Mouse (Mus musculus): Measurements from ENCODE around the gene Gm3285. TPM values are rescaled to one million over a fixed set of nuclear protein-coding genes. Genes with fewer than 3 reads are reported as not detected.

The Gm3285 gene
- 2.4 and 3.3 TPM in 2 replicates for polyA plus RNA-seq (2015; fragmentation: Nextera tagmentation; extraction: Ambion mirVana)

- no peaks in the 10 kb centered on the region for H3K9me3 ChIP-seq (replicated peaks)
- H3K27me3 ChIP-seq: no peaks in the 10 kb centered on the region
- H3K9ac ChIP-seq: no peak within 1 kb of the TSS
- no peak within 1 kb of the TSS for H3K4me3 ChIP-seq (replicated peaks)
- no peak within 1 kb of the TSS for H3K4me2 ChIP-seq (replicated peaks)
- WGBS: 49% methylated on average over 7 of the region's 7 CpGs
- no peak within 1 kb of the TSS for H3K27ac ChIP-seq (replicated peaks)
- no peak for ATAC-seq (ENCODE audit: insufficient number of reproducible peaks, low FRiP score, low TSS enrichment, low read depth)
- H3K36me3 ChIP-seq: no peaks in the 10 kb centered on the region
- 0 out of 2 replicates have a peak, but pooled peaks cover 6% of the 10 kb centered on the region for H3K4me1 ChIP-seq
Observed at GRCm38 (mm10) chr10:77861675-77862074, at the start of gene Gm3285. Gene Gm3285 (plus strand): TSS chr10:77861975.

- WGBS: 48% methylated on average over 3 of the region's 4 CpGs
- Histone ChIP-seq H3K4me2 (replicated peaks) (no peak within 1 kb of the TSS), H3K27me3 (no peaks in the 10 kb centered on the region), H3K9ac (no peak within 1 kb of the TSS), H3K4me1 (no peaks in the 10 kb centered on the region), H3K4me3 (replicated peaks) (no peak within 1 kb of the TSS), H3K27ac (replicated peaks) (no peak within 1 kb of the TSS), H3K9me3 (replicated peaks) (no peaks in the 10 kb centered on the region), H3K36me3 (no peaks in the 10 kb centered on the region)
- no peak for ATAC-seq (ENCODE audit: insufficient number of reproducible peaks, low FRiP score, low TSS enrichment, low read depth)
Observed at GRCm38 (mm10) chr10:77814382-77814781, 47.4 kb upstream of the Gm3285 start, which contains the start of gene Gm2696. Gene Gm2696 (plus strand): TSS chr10:77814682.

DNA sequence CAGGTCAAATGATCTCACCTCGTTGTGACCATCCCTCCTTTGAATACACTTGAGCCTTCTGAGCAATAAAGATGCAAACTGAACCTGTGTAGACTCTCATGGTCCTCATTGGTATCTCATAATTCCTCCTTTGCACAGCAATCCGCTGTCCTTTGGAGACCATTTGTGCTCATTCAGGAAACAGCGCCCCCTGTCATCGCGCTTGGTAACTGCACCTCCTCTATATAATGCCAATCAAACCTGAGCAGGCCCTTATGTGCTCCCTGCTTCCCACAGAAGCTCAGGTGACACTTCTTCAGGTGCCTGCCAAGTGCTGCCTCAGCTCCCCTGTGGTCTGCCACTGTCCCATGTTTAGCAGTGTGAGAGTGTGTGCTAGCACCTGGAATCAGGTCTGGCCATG is 46.3 kb upstream of the Gm3285 start:
- H3K9me3 ChIP-seq (replicated peaks): no peaks in the 10 kb centered on the region
- H3K27me3 ChIP-seq: no peaks in the 10 kb centered on the region
- no peak for ATAC-seq (ENCODE audit: insufficient number of reproducible peaks, low FRiP score, low TSS enrichment, low read depth)
- H3K4me1 ChIP-seq: no peaks in the 10 kb centered on the region
- no peak overlapping the region for H3K27ac ChIP-seq (replicated peaks)
- WGBS: 36% methylated on average over 5 of the region's 5 CpGs
- no peak overlapping the region for H3K9ac ChIP-seq
- no peak overlapping the region for H3K4me3 ChIP-seq (replicated peaks)
- H3K4me2 ChIP-seq (replicated peaks): no peak overlapping the region
- no peaks in the 10 kb centered on the region for H3K36me3 ChIP-seq

DNA sequence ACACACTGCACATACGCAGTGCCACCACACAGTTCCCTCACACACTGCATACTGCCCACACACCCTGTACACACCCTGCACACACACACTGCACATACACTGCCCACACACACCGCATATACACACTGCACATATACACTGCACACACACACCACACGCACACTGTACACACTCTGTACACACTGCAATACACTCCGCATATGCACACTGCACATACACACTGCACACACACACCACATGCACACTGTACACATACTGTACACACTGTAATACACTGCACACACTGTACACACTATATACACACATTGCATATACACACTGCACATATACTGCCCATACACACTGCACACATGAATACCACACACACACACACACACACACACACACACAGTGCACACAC is 43.3 kb upstream of the Gm3285 start:
- Histone ChIP-seq H3K36me3 (no peaks in the 10 kb centered on the region), H3K4me3 (replicated peaks) (no peak overlapping the region), H3K4me1 (no peaks in the 10 kb centered on the region), H3K4me2 (replicated peaks) (no peak overlapping the region), H3K27me3 (no peaks in the 10 kb centered on the region), H3K9ac (no peak overlapping the region), H3K9me3 (replicated peaks) (no peaks in the 10 kb centered on the region), H3K27ac (replicated peaks) (no peak overlapping the region)
- 95% methylated on average over 4 of the region's 4 CpGs for WGBS
- ATAC-seq (ENCODE audit: insufficient number of reproducible peaks, low FRiP score, low TSS enrichment, low read depth): peak; percentile 37; the same call in 1 of the 2 replicates

DNA sequence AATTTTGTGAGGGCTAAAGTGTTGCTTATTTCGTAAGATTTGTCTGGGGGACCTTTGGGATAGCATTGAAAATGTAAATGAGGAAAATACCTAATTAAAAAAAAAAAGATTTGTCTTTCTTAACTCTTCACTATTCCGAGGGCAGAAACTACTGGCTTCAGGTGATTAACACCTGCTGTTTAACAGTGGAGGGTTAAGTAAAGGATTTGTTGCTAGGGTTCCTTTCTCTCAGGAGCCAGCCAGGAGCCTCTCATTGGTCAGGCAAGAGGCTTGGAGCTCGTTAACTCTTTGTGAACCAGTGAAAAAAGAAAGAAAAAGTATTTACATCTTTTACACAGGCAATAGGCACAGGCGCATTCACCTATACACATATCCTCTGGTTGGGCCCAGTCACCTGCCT is 42.6 kb upstream of the Gm3285 start:
- ATAC-seq (ENCODE audit: insufficient number of reproducible peaks, low FRiP score, low TSS enrichment, low read depth): no peak
- no peak overlapping the region for H3K4me2 ChIP-seq (replicated peaks)
- 24% methylated on average over 4 of the region's 4 CpGs for WGBS

DNA sequence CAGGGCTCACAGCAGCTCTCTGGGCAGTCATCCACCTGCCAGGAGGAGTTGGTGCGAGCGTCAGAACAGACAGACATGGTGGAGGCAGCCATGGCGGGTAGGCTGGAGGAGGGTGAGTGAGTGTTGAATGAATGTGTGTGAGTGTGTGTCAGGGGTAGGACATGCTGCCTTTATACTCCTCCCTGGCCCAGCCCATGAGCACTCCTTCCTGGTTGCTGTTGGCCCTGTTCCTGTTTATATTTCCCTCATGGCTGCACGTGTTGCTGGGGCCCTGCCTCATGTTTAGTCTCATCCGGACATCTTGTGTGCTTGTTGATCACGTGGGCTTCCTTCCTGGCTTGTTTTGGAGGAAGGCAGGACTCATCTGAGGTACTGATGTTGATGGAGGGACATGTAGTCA is 34.8 kb upstream of the Gm3285 start, which contains the start of gene Krtap10-4:
TSS of gene Krtap10-4 (minus strand) at position 145 of the 400 bp plus-strand sequence.
- Histone ChIP-seq H3K27me3 (no peaks in the 10 kb centered on the region), H3K27ac (replicated peaks) (no peak within 1 kb of the TSS), H3K9ac (no peak within 1 kb of the TSS), H3K4me3 (replicated peaks) (no peak within 1 kb of the TSS), H3K9me3 (replicated peaks) (no peaks in the 10 kb centered on the region), H3K36me3 (no peaks in the 10 kb centered on the region), H3K4me2 (replicated peaks) (no peak within 1 kb of the TSS), H3K4me1 (no peaks in the 10 kb centered on the region)
- ATAC-seq (ENCODE audit: insufficient number of reproducible peaks, low FRiP score, low TSS enrichment, low read depth): no peak
- WGBS: 53% methylated on average over 6 of the region's 6 CpGs

More for the DNA sequence above, 42.6 kb upstream of the Gm3285 start:
- Histone ChIP-seq H3K36me3 (no peaks in the 10 kb centered on the region), H3K4me1 (no peaks in the 10 kb centered on the region), H3K27ac (replicated peaks) (no peak overlapping the region), H3K4me3 (replicated peaks) (no peak overlapping the region), H3K9ac (no peak overlapping the region), H3K9me3 (replicated peaks) (no peaks in the 10 kb centered on the region), H3K27me3 (no peaks in the 10 kb centered on the region)

GRCm38 (mm10) chr10:77835647-77836046 is 26.1 kb upstream of the Gm3285 start, which contains the start of gene Krtap10-10:
Gene Krtap10-10 (plus strand): TSS chr10:77835947.
- Histone ChIP-seq H3K4me3 (replicated peaks) (no peak within 1 kb of the TSS), H3K4me2 (replicated peaks) (no peak within 1 kb of the TSS), H3K27ac (replicated peaks) (no peak within 1 kb of the TSS), H3K9me3 (replicated peaks) (no peaks in the 10 kb centered on the region), H3K9ac (no peak within 1 kb of the TSS), H3K36me3 (no peaks in the 10 kb centered on the region), H3K4me1 (no peaks in the 10 kb centered on the region), H3K27me3 (no peaks in the 10 kb centered on the region)
- WGBS: 54% methylated on average over 9 of the region's 9 CpGs
- ATAC-seq (ENCODE audit: insufficient number of reproducible peaks, low FRiP score, low TSS enrichment, low read depth): no peak

DNA sequence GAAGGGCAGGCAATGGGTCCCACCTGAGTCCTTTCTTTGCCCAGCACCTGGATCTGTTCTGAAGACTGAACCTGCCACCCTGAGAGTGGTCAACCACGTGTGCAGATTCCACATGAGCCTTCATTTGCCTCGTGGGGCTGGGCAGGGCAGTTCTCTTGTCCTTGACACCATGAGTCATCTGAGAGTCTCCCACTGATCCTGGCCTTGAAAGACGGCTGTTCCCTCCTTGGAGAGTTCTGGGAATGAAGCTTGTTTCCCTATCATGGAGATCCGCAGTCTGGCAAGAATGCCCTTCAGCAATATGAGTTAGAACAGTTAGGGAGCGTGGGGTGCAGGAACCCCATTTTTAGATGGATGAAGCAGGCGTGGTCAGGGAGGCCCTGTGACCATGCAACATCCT is 22.8 kb upstream of the Gm3285 start:
- H3K9me3 ChIP-seq (replicated peaks): 0 out of 2 replicates have a peak, but pooled peaks cover 9% of the 10 kb centered on the region
- no peak overlapping the region for H3K27ac ChIP-seq (replicated peaks)
- no peaks in the 10 kb centered on the region for H3K27me3 ChIP-seq
- H3K4me3 ChIP-seq (replicated peaks): no peak overlapping the region
- WGBS: 67% methylated on average over 6 of the region's 6 CpGs
- no peak overlapping the region for H3K9ac ChIP-seq
- H3K4me2 ChIP-seq (replicated peaks): no peak overlapping the region
- no peak for ATAC-seq (ENCODE audit: insufficient number of reproducible peaks, low FRiP score, low TSS enrichment, low read depth)
- no peaks in the 10 kb centered on the region for H3K36me3 ChIP-seq
- H3K4me1 ChIP-seq: no peaks in the 10 kb centered on the region

- H3K4me2 ChIP-seq (replicated peaks): no peak within 1 kb of the TSS
- 0 out of 2 replicates have a peak, but pooled peaks cover 13% of the 10 kb centered on the region for H3K9me3 ChIP-seq (replicated peaks)
- H3K4me3 ChIP-seq (replicated peaks): no peak within 1 kb of the TSS
- no peak within 1 kb of the TSS for H3K27ac ChIP-seq (replicated peaks)
- WGBS: 66% methylated on average over 3 of the region's 3 CpGs
- no peak within 1 kb of the TSS for H3K9ac ChIP-seq
- ATAC-seq (ENCODE audit: insufficient number of reproducible peaks, low FRiP score, low TSS enrichment, low read depth): no peak
- no peaks in the 10 kb centered on the region for H3K36me3 ChIP-seq
- no peaks in the 10 kb centered on the region for H3K4me1 ChIP-seq
- H3K27me3 ChIP-seq: no peaks in the 10 kb centered on the region
Observed at GRCm38 (mm10) chr10:77846503-77846902, 15.3 kb upstream of the Gm3285 start, which contains the start of gene Gm36176. Gene Gm36176 (plus strand): TSS chr10:77846803.

DNA sequence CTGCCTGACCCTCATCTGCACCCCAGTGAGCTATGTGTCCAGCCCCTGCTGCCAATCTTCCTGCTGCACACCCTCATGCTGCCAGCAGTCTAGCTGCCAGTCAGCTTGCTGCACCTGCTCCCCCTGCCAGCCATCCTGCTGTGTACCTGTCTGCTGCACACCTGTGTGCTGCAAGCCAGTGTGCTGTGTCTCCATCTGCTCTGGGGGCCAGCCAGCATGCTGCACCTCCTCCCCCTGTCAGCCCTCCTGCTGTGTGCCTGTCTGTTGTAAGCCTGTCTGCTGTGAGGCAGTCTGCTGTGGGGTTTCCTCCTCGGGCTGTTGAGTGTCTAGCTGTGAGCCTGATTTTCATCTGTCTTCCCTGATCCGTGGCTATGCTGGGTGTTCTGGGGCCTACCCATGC is 14.8 kb upstream of the Gm3285 start:
- ATAC-seq (ENCODE audit: insufficient number of reproducible peaks, low FRiP score, low TSS enrichment, low read depth): no peak
- WGBS: 17% methylated on average over 2 of the region's 2 CpGs

DNA sequence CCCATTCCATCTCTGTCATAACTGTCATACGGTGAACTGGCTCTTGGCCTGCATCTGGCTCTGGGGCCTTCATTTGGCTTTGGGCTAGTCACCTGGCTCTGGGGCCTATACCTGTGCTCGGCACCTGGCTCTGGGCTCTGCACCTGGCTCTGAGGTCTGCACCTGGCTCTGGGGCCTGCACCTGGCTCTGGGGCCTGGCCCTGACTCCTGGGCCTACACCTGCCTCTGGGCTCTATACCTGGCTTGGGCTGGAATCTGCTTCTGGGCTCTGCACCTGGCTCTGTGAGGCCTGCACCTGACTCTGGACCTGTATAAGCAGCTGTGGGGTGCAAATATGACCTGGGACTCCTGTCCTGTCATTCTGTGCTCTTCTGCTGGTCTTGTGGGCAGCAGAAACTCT is 14.2 kb upstream of the Gm3285 start:
- Histone ChIP-seq H3K27me3 (0 out of 2 replicates have a peak, but pooled peaks cover 2% of the 10 kb centered on the region), H3K4me3 (replicated peaks) (no peak overlapping the region), H3K36me3 (no peaks in the 10 kb centered on the region), H3K9ac (no peak overlapping the region), H3K4me1 (no peaks in the 10 kb centered on the region), H3K27ac (replicated peaks) (no peak overlapping the region), H3K4me2 (replicated peaks) (no peak overlapping the region), H3K9me3 (replicated peaks) (0 out of 2 replicates have a peak, but pooled peaks cover 13% of the 10 kb centered on the region)
- WGBS: 78% methylated on average over 2 of the region's 2 CpGs
- no peak for ATAC-seq (ENCODE audit: insufficient number of reproducible peaks, low FRiP score, low TSS enrichment, low read depth)

More for the DNA sequence above, 14.8 kb upstream of the Gm3285 start:
- H3K9ac ChIP-seq: no peak overlapping the region
- no peaks in the 10 kb centered on the region for H3K4me1 ChIP-seq
- no peaks in the 10 kb centered on the region for H3K27me3 ChIP-seq
- H3K36me3 ChIP-seq: no peaks in the 10 kb centered on the region
- H3K9me3 ChIP-seq (replicated peaks): 0 out of 2 replicates have a peak, but pooled peaks cover 13% of the 10 kb centered on the region
- no peak overlapping the region for H3K4me2 ChIP-seq (replicated peaks)
- H3K27ac ChIP-seq (replicated peaks): no peak overlapping the region
- H3K4me3 ChIP-seq (replicated peaks): no peak overlapping the region

DNA sequence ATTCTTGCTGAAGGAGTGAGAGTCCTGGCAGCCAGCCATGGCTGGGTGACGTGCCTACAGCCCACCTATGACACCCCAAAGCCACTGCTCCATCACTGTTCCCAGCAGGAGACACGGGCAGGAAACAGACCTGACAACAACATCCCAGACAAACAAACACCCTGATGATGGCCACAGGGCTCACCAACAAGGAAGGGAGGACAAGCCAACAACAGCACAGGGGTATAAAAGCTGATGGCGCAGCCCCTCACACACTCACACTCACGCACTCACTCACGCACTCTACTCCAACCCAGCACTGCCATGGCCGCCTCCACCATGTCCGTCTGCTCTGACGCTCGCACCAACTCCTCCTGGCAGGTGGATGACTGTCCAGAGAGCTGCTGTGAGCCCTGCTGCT is 9.2 kb upstream of the Gm3285 start, which contains the start of gene Gm10318:
TSS of gene Gm10318 (plus strand) at position 301 of the 400 bp plus-strand sequence.
- H3K27ac ChIP-seq (replicated peaks): no peak within 1 kb of the TSS
- no peaks in the 10 kb centered on the region for H3K36me3 ChIP-seq
- 67% methylated on average over 9 of the region's 9 CpGs for WGBS
- H3K9ac ChIP-seq: no peak within 1 kb of the TSS
- H3K4me1 ChIP-seq: no peaks in the 10 kb centered on the region
- H3K4me2 ChIP-seq (replicated peaks): no peak within 1 kb of the TSS
- H3K27me3 ChIP-seq: 0 out of 2 replicates have a peak, but pooled peaks cover 2% of the 10 kb centered on the region
- ATAC-seq (ENCODE audit: insufficient number of reproducible peaks, low FRiP score, low TSS enrichment, low read depth): no peak
- 0 out of 2 replicates have a peak, but pooled peaks cover 3% of the 10 kb centered on the region for H3K9me3 ChIP-seq (replicated peaks)
- H3K4me3 ChIP-seq (replicated peaks): no peak within 1 kb of the TSS

All from embryonic facial prominence, embryonic 15.5 days (tissue).